9 mouse cellular contexts compared by ENCODE assay signal in the genomic region with DNA sequence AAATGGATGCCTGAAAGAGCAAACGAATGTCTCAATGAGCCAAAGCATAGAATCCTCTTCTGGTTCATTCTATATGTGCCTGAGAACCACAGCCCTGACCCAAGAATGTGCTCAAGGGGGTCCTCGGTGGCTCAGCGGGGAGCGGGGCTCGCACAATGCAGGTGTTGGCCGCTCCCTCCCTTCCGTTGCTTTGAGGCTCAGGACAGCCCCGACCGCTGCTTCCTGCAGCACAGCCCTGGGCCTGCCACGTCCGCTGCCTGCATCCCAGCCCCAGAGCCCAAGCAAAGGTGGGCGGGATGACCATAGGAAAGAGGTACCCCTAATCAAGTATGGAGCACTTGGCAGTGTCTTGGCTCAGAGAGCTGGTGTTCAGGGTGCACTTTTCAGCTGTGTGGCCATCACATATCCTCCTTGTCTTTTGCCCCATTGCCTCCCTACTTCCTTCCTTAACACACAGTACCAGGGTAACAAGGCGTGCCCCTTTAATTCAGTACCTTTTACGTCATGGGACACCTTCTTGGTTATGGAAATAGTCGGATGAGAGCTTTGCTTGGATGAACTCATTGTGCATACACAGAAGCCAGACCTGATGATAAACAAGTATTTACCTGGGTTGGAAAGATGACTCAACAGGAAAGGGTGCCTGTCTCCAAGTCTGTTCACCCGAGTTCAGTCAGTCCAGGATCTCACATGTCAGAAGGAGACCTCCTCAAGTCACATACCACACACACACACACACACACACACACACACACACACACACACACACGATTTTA. TPM values are rescaled to one million over a fixed set of nuclear protein-coding genes. Genes with fewer than 3 reads are reported as not detected.
DNase-seq lines count a peak whose midpoint lies in the region; ATAC-seq lines count a peak whose summit lies in the region.
"Had no signal": no experiment of that assay in that cellular context is flagged by ENCODE, and none has a peak within 500 bp of the region (broad histone marks: within the 10 kb centered on the region; RNA-seq: fewer than 3 reads in every experiment).

No protein-coding gene starts in this region.

- peaks cover 48% of the 10 kb centered on the region for H3K27me3 ChIP-seq in lung, embryonic 15.5 days

- H3K4me2 ChIP-seq in lung, embryonic 15.5 days, result peak overlapping the region; percentile 28; the same call in 1 of the 2 replicates

- H3K9me3 ChIP-seq in lung, embryonic 15.5 days, result no peaks in the 10 kb centered on the region

- no peak overlapping the region for H3K4me3 ChIP-seq in lung, embryonic 15.5 days

- no peak for DNase-seq in lung, postnatal 36 days
- DNase-seq in thymus, postnatal 25 days, result peak; percentile 70
- no peak for DNase-seq in left cerebral cortex, adult 9 months (ENCODE audit: low spot score in 2 of 2)
- no peak for DNase-seq in frontal cortex, postnatal 25 days (ENCODE audit: low spot score in 2 of 2)
- no peak for DNase-seq in left cerebral cortex, adult 18-20 months (ENCODE audit: low spot score in 2 of 2)
- DNase-seq: kidney, adult 9 months had no signal

- H3K9ac ChIP-seq in lung, embryonic 15.5 days, result no peak overlapping the region

- no peak for ATAC-seq in lung, embryonic 15.5 days (ENCODE audit: borderline replicate concordance, extremely low read depth, low FRiP score, low TSS enrichment)
- peak; percentile 43 for ATAC-seq in hematopoietic stem cell, adult 5-6 weeks (replicated peaks in 1 of 2; ENCODE audit: insufficient read depth in 1 of 2, low FRiP score in 2 of 2, low TSS enrichment in 1 of 2, low read depth in 1 of 2, poor library complexity in 2 of 2, severe bottlenecking in 2 of 2)
- ATAC-seq in megakaryocyte progenitor cell, adult 5-6 weeks (replicated peaks; ENCODE audit: poor library complexity), result peak; percentile 35

- no peaks in the 10 kb centered on the region for H3K36me3 ChIP-seq in lung, embryonic 15.5 days

- WGBS in lung, embryonic 15.5 days, result 15% methylated on average over 17 of the region's 17 CpGs

- no peak overlapping the region for H3K27ac ChIP-seq in lung, embryonic 15.5 days

- no peaks in the 10 kb centered on the region; the same call in 1 of the 2 replicates for H3K4me1 ChIP-seq in lung, embryonic 15.5 days

RNA-seq across cellular contexts. Expression of a gene that starts 11.8 kb away (rescaled TPM):
- 18.5 and 20.8 TPM in 2 replicates for polyA plus RNA-seq in lung, embryonic 15.5 days (2015; fragmentation: Nextera tagmentation; extraction: Ambion mirVana)
- total RNA-seq in hematopoietic stem cell, adult 5-6 weeks (2017), result 0.56 TPM in 1 of 2 replicates, not detected in the other
- 0.12 and 0.54 TPM in 2 replicates for total RNA-seq in megakaryocyte progenitor cell, adult 5-6 weeks (2015)
- total RNA-seq in megakaryocyte progenitor cell, adult 5-6 weeks (2017), result 0.54 and 2.0 TPM in 2 replicates
- 1 to 10 TPM; 7.3 to 9.9 TPM for total RNA-seq in left cerebral cortex, adult 18-20 months (2021)

RNA-seq across cellular contexts. Expression of a gene that starts 22.7 kb away (rescaled TPM):
- 0.82 and 0.83 TPM in 2 replicates for polyA plus RNA-seq in lung, embryonic 15.5 days (2015; fragmentation: Nextera tagmentation; extraction: Ambion mirVana)
- total RNA-seq in hematopoietic stem cell, adult 5-6 weeks (2017), result 0.94 TPM in 1 of 2 replicates, not detected in the other
- total RNA-seq in megakaryocyte progenitor cell, adult 5-6 weeks (2015), result 0.10 and 0.22 TPM in 2 replicates
- 0.20 TPM in 1 of 2 replicates, not detected in the other for total RNA-seq in megakaryocyte progenitor cell, adult 5-6 weeks (2017)
- 10 to 100 TPM; 19.2 to 21.4 TPM for total RNA-seq in left cerebral cortex, adult 18-20 months (2021)

RNA-seq across cellular contexts. Expression of a gene that starts 32.7 kb away (rescaled TPM):
- 15.9 and 19.2 TPM in 2 replicates for polyA plus RNA-seq in lung, embryonic 15.5 days (2015; fragmentation: Nextera tagmentation; extraction: Ambion mirVana)
- 27.7 and 37.0 TPM in 2 replicates for total RNA-seq in hematopoietic stem cell, adult 5-6 weeks (2017)
- 11.3 and 14.5 TPM in 2 replicates for total RNA-seq in megakaryocyte progenitor cell, adult 5-6 weeks (2015)
- 19.3 and 26.1 TPM in 2 replicates for total RNA-seq in megakaryocyte progenitor cell, adult 5-6 weeks (2017)
- total RNA-seq in left cerebral cortex, adult 18-20 months (2021), result 10 to 100 TPM; 18.0 to 18.2 TPM

Comparison
In these comparisons a context has a peak if more than half of its experiments do, and no peak if none do; other contexts are left out.
1. RNA of a gene that starts 22.7 kb away (total RNA-seq): 19.2 to 21.4 TPM in left cerebral cortex, adult 18-20 months; 0.10 to 0.22 TPM in megakaryocyte progenitor cell, adult 5-6 weeks and 0.94 TPM in hematopoietic stem cell, adult 5-6 weeks; every median in the first group is over 10 times any median in the second.